Mouse (Mus musculus): ENCODE measurements around the gene Scaf11. TPM values are rescaled to one million over a fixed set of nuclear protein-coding genes. Genes with fewer than 3 reads are reported as not detected.

Gene Scaf11
- total RNA-seq (2023), result 90.8 TPM

GRCm38 (mm10) chr15:96460730-96461540 is at the start of gene Scaf11:
Gene Scaf11, minus strand, starts transcription at chr15:96460843.

Other genes starting within 250 kb of the Scaf11 start
- 67.7 TPM for gene Arid2, start 173.3 kb downstream of the Scaf11 start, total RNA-seq (2023)
- 141 TPM for gene Slc38a1, start 182.1 kb upstream of the Scaf11 start, total RNA-seq (2023)
- 227 TPM for gene Slc38a2, start 238.9 kb upstream of the Scaf11 start, total RNA-seq (2023)